Mouse (Mus musculus) liver, embryonic 11.5 days (tissue): ENCODE results near the gene Tspyl4. TPM values are rescaled to one million over a fixed set of nuclear protein-coding genes. Genes with fewer than 3 reads are reported as not detected.

Experiments
- ATAC-seq: fragments of 200-750 bp; cut with Nextera tagmentation; replicated peaks from 2 replicates; pipeline ENCODE4 v1.8.0; 2017; ENCODE audit warnings: moderate number of reproducible peaks, mild to moderate bottlenecking, moderate TSS enrichment, moderate library complexity; ENCODE audit not compliant: low FRiP score
- DNase-seq: peaks from one replicate; pipeline ENCODE4 v3.0.0-alpha.2; 2017; ENCODE audit warnings: low spot score
- H3K27ac ChIP-seq: fragments of 300-500 bp; sonication (generic); 2 replicates; pipeline ENCODE4 v1.5.1; 2014; ENCODE audit warnings: mild to moderate bottlenecking, low read depth, low read length, control low read depth
- H3K27me3 ChIP-seq: fragments of 300-500 bp; sonication (generic); replicated peaks from 2 replicates; pipeline ENCODE4 v1.6.1; 2014; ENCODE audit warnings: low read length, mixed read lengths; ENCODE audit not compliant: control insufficient read depth, insufficient read depth
- H3K36me3 ChIP-seq: fragments of 300-500 bp; sonication (generic); 2 replicates; pipeline ENCODE4 v1.6.1; 2014; ENCODE audit warnings: mild to moderate bottlenecking, low read length, moderate library complexity, mixed read lengths; ENCODE audit not compliant: control insufficient read depth, insufficient read depth
- H3K4me1 ChIP-seq: fragments of 300-500 bp; sonication (generic); replicated peaks from 2 replicates; pipeline ENCODE4 v1.6.1; 2014; ENCODE audit warnings: low read length, mixed read lengths; ENCODE audit not compliant: control insufficient read depth, insufficient read depth
- H3K4me2 ChIP-seq: fragments of 300-500 bp; sonication (generic); 2 replicates; pipeline ENCODE4 v1.6.1; 2014; ENCODE audit warnings: mild to moderate bottlenecking, control low read depth, moderate library complexity
- H3K4me3 ChIP-seq: fragments of 300-500 bp; sonication (generic); 2 replicates; pipeline ENCODE4 v1.5.1; 2014; ENCODE audit warnings: low read depth, low read length, control low read depth
- H3K9ac ChIP-seq: fragments of 300-500 bp; sonication (generic); 2 replicates; pipeline ENCODE4 v1.6.1; 2014; ENCODE audit warnings: low read depth, low read length, control low read depth
- H3K9me3 ChIP-seq: fragments of 300-500 bp; sonication (generic); 2 replicates; pipeline ENCODE4 v1.6.1; 2016; ENCODE audit warnings: low read length, inconsistent platforms, mixed read lengths; ENCODE audit not compliant: control insufficient read depth
- WGBS: fragments of 180-500 bp; shearing (Covaris S2); extraction: QIAGEN DNeasy Blood & Tissue Kit; methylation state at CpG from one replicate; pipeline ENCODE4 v1.1.7; 2014; 5-methylcytosine and 5-hydroxymethylcytosine counted together
- polyA plus RNA-seq: library from polyadenylated mRNA; unstranded; fragments of >200 nt; fragmentation: Nextera tagmentation; extraction: Ambion mirVana; gene quantifications from 2 replicates; pipeline ENCODE4 v1.2.1, GENCODE M21; 2014

The Tspyl4 gene
- polyA plus RNA-seq, 1 experiment from 2014 or later: 1.5 TPM

DNA sequence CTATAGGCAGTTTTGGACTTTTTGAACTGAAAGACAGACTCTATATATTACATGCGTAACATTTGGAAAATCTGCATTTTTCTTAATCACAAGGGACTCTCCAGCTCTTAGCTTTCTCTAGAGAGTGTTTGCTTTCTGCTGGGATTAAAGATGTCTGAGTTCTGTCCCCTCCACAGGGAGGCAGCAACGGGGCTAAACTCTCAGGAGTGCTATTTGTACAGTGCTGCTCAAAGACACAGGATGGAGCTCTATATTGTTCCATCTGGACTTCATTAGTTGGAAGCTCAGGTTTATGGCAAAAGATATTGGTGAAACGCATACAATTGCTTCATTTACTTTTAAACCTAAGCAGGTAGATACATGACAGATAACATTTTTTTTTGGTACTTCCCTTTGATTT lies 15.3 kb downstream of the Tspyl4 start:
- Histone ChIP-seq H3K4me2 (no peak overlapping the region), H3K27me3 (no peaks in the 10 kb centered on the region), H3K36me3 (no peaks in the 10 kb centered on the region), H3K4me3 (no peak overlapping the region), H3K9ac (no peak overlapping the region), H3K4me1 (0 out of 2 replicates have a peak, but pooled peaks cover 3% of the 10 kb centered on the region), H3K27ac (no peak overlapping the region), H3K9me3 (no peaks in the 10 kb centered on the region)
- WGBS: 70% methylated on average over 3 of the region's 3 CpGs
- ATAC-seq (no peak), DNase-seq (no peak)

GRCm38 (mm10) chr10:34316571-34317216 lies 19.5 kb downstream of the Tspyl4 start:
- Histone ChIP-seq H3K4me3 (no peak overlapping the region), H3K4me2 (peak overlapping the region; percentile 12; the same call in 1 of the 2 replicates), H3K27ac (no peak overlapping the region), H3K9me3 (no peaks in the 10 kb centered on the region), H3K9ac (no peak overlapping the region), H3K4me1 (0 out of 2 replicates have a peak, but pooled peaks cover 3% of the 10 kb centered on the region), H3K36me3 (no peaks in the 10 kb centered on the region), H3K27me3 (no peaks in the 10 kb centered on the region)
- WGBS: 4% methylated on average over 3 of the region's 3 CpGs
- ATAC-seq (peak; percentile 43; the same call in 1 of the 2 replicates), DNase-seq (no peak)

GRCm38 (mm10) chr10:34317217-34317606 lies 20.0 kb downstream of the Tspyl4 start:
- H3K27ac ChIP-seq: no peak overlapping the region
- ATAC-seq (peak; percentile 20; the same call in 1 of the 2 replicates), DNase-seq (no peak)
- no peaks in the 10 kb centered on the region for H3K9me3 ChIP-seq
- H3K9ac ChIP-seq: no peak overlapping the region
- no peak overlapping the region for H3K4me3 ChIP-seq
- H3K4me2 ChIP-seq: no peak overlapping the region
- H3K27me3 ChIP-seq: no peaks in the 10 kb centered on the region
- H3K4me1 ChIP-seq: 0 out of 2 replicates have a peak, but pooled peaks cover 3% of the 10 kb centered on the region
- H3K36me3 ChIP-seq: no peaks in the 10 kb centered on the region
- 50% methylated on average over 2 of the region's 2 CpGs for WGBS

DNA sequence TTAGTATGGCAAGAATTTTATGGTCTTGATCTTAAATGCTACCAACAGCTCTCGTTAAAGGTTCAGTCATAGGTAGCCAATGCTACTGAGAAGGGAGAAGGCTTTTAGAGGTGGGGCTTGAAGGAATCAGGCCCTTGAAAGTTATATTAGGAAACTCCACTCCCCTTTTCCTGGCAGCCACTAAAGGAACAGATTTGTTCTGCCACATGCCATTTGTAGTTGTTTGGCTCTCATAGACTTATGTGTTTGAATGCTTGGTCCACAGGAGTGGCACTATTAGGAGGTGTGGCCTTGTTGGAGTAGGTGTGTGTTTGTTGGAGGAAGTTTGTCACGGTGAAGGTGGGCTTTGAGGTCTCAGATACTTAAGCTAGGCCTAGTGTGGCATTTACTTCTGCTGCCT lies 23.6 kb downstream of the Tspyl4 start:
- H3K9me3 ChIP-seq: no peaks in the 10 kb centered on the region
- no peak overlapping the region for H3K9ac ChIP-seq
- DNase-seq: no peak
- no peak overlapping the region for H3K4me3 ChIP-seq
- H3K4me1 ChIP-seq: 0 out of 2 replicates have a peak, but pooled peaks cover 3% of the 10 kb centered on the region
- no peaks in the 10 kb centered on the region for H3K27me3 ChIP-seq
- H3K27ac ChIP-seq: no peak overlapping the region
- no peaks in the 10 kb centered on the region for H3K36me3 ChIP-seq
- ATAC-seq: no peak
- 76% methylated on average over 2 of the region's 2 CpGs for WGBS
- no peak overlapping the region for H3K4me2 ChIP-seq

DNA sequence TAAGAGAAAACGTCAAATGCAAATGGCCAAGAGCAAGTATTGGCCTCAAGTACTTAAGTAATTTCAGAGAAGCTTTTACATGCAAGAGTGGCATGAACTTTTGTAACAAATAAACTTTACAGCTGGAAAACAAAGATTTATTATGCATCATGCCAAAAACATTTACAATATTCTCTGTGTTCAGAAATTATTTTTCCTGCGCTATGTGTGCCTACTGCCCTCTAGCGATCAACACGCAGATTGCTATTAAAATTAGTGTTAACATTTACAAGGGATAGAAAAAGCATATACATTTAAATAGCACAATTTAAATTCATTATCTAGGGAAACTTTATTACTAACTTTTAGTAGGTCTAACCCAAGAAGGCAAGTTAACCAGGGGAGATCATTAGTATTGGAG lies 29.5 kb downstream of the Tspyl4 start:
- DNase-seq (no peak), ATAC-seq (no peak)
- Histone ChIP-seq H3K36me3 (no peaks in the 10 kb centered on the region), H3K27ac (no peak overlapping the region), H3K4me1 (no peaks in the 10 kb centered on the region), H3K4me2 (no peak overlapping the region), H3K4me3 (no peak overlapping the region), H3K27me3 (no peaks in the 10 kb centered on the region), H3K9me3 (no peaks in the 10 kb centered on the region), H3K9ac (no peak overlapping the region)
- WGBS: 25% methylated on average over 4 of the region's 4 CpGs

DNA sequence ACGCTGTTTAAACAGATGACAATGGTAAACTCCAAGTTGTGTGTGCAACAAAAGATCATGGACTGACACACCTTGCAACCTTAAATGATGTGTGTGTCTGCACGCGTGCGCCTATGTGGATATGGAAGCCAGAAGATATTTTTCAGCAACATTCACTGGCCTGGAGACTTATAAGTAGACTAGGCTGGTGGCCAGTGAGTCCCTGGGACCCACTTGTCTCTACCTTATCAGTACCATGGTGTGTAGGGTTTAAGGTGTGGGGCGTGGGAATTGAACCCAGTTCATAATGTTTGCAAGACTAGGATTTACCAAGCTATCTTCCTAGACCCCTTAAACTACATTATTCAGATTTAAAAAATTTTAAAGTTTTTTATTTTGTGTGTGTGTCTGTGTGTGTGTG lies 29.9 kb downstream of the Tspyl4 start:
- Histone ChIP-seq H3K4me3 (no peak overlapping the region), H3K27me3 (no peaks in the 10 kb centered on the region), H3K27ac (no peak overlapping the region), H3K4me1 (no peaks in the 10 kb centered on the region), H3K4me2 (no peak overlapping the region), H3K36me3 (no peaks in the 10 kb centered on the region), H3K9ac (no peak overlapping the region), H3K9me3 (no peaks in the 10 kb centered on the region)
- ATAC-seq: no peak
- 63% methylated on average over 5 of the region's 5 CpGs for WGBS
- no peak for DNase-seq

- no peak overlapping the region for H3K27ac ChIP-seq
- no peaks in the 10 kb centered on the region for H3K27me3 ChIP-seq
- no peak overlapping the region for H3K4me3 ChIP-seq
- H3K4me2 ChIP-seq: no peak overlapping the region
- WGBS: 5% methylated on average over 2 of the region's 2 CpGs
- H3K9ac ChIP-seq: no peak overlapping the region
- no peaks in the 10 kb centered on the region for H3K4me1 ChIP-seq
- H3K36me3 ChIP-seq: no peaks in the 10 kb centered on the region
- 0 out of 2 replicates have a peak, but pooled peaks have one; percentile 29 for ATAC-seq
- DNase-seq: no peak
- H3K9me3 ChIP-seq: no peaks in the 10 kb centered on the region
Observed at GRCm38 (mm10) chr10:34328310-34328709, 31.1 kb downstream of the Tspyl4 start.

- ATAC-seq: no peak
- Histone ChIP-seq H3K4me1 (no peaks in the 10 kb centered on the region), H3K9me3 (no peaks in the 10 kb centered on the region)
Observed at GRCm38 (mm10) chr10:34341014-34341413, 43.8 kb downstream of the Tspyl4 start.

DNA sequence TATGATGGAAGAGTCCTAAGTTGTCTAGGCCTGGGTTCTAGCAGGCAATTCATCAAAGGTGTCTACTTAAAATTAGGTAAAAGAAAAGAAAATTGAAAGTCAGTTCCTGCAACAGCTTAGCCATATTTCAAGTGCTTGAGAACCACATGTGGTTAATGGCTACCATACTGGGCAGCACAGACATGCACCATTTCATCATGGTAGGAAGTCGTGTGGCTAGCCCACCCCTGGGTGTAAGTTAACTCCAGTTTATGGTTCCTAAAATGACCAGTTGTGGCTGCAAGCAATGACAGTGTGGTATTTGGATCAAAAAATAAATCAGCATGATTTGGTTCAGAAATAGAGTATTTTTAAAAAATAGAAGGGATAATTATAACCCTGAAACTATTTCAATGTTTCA lies 44.6 kb downstream of the Tspyl4 start:
- H3K4me2 ChIP-seq: no peak overlapping the region
- WGBS: 49% methylated on average over 1 of the region's 1 CpGs
- no peak overlapping the region for H3K4me3 ChIP-seq
- ATAC-seq (no peak), DNase-seq (no peak)
- H3K9ac ChIP-seq: no peak overlapping the region
- H3K9me3 ChIP-seq: no peaks in the 10 kb centered on the region
- H3K27ac ChIP-seq: no peak overlapping the region
- no peaks in the 10 kb centered on the region for H3K4me1 ChIP-seq
- H3K36me3 ChIP-seq: no peaks in the 10 kb centered on the region
- no peaks in the 10 kb centered on the region for H3K27me3 ChIP-seq

More at GRCm38 (mm10) chr10:34341014-34341413, 43.8 kb downstream of the Tspyl4 start:
- H3K27ac ChIP-seq: no peak overlapping the region
- no peak overlapping the region for H3K9ac ChIP-seq
- H3K4me2 ChIP-seq: no peak overlapping the region
- WGBS: 74% methylated on average over 6 of the region's 6 CpGs
- H3K36me3 ChIP-seq: no peaks in the 10 kb centered on the region
- no peaks in the 10 kb centered on the region for H3K27me3 ChIP-seq
- no peak for DNase-seq
- no peak overlapping the region for H3K4me3 ChIP-seq
